Mouse (Mus musculus) adrenal gland, postnatal 25 days (tissue): ENCODE results near the gene Gm8180. TPM values are rescaled to one million over a fixed set of nuclear protein-coding genes. Genes with fewer than 3 reads are reported as not detected.
A peak's percentile ranks its signal among the peaks of the same experiment; 100 is the strongest.
"Not testable (repeated sequence)": the region's sequence is repeated elsewhere in the genome, so short reads cannot be mapped to it uniquely, and the experiment has no call there.

ENCODE experiments used
- DNase-seq: peaks from one replicate; pipeline ENCODE4 v3.0.0; 2021; ENCODE audit warnings: mixed read lengths
- long read RNA-seq: library from polyadenylated mRNA; stranded (forward); transcript quantifications from one replicate; pipeline ENCODE4 v2.0.0, GENCODE M21; 2021
- total RNA-seq: library from RNA; stranded (reverse); gene quantifications from 2 replicates; pipeline ENCODE4 v1.2.3, GENCODE M21; 2021

Gene Gm8180
- total RNA-seq, result not detected in 2 replicates
- long read RNA-seq, result 0 reads

GRCm38 (mm10) chr14:43784645-43785044, at the start of gene Gm8180:
Gm8180 (minus strand) TSS chr14:43784745.
- DNase-seq, result not testable (repeated sequence)

- not testable (repeated sequence) for DNase-seq
These were observed 45.8 kb upstream of the Gm8180 start for GRCm38 (mm10) chr14:43830385-43830784.

GRCm38 (mm10) chr14:43824176-43824575, 39.6 kb upstream of the Gm8180 start:
- DNase-seq, result not testable (repeated sequence)

GRCm38 (mm10) chr14:43821869-43822268, 37.3 kb upstream of the Gm8180 start:
- DNase-seq, result not testable (repeated sequence)

- peak; percentile 29 for DNase-seq
These were observed 27.9 kb upstream of the Gm8180 start for GRCm38 (mm10) chr14:43812458-43812857.

GRCm38 (mm10) chr14:43808142-43808541, 23.6 kb upstream of the Gm8180 start:
- not testable (repeated sequence) for DNase-seq

- DNase-seq, result not testable (repeated sequence)
These were observed 19.9 kb upstream of the Gm8180 start for GRCm38 (mm10) chr14:43804435-43804834.

- DNase-seq, result peak; percentile 10
These were observed 12.4 kb upstream of the Gm8180 start for GRCm38 (mm10) chr14:43796905-43797470.

- DNase-seq, result no peak
These were observed 11.7 kb upstream of the Gm8180 start for GRCm38 (mm10) chr14:43796069-43796904.

GRCm38 (mm10) chr14:43793811-43794210, 9.3 kb upstream of the Gm8180 start:
- not testable (repeated sequence) for DNase-seq

- not testable (repeated sequence) for DNase-seq
These were observed 37.0 kb downstream of the Gm8180 start, which contains the start of gene Gm6526 for GRCm38 (mm10) chr14:43747566-43747965. Gm6526 (plus strand) TSS chr14:43747866.

Other genes starting within 250 kb of the Gm8180 start
- not detected in 2 replicates for gene Gm5799, start 241.2 kb downstream of the Gm8180 start, total RNA-seq
- not detected in 2 replicates for gene Gm17654, start 205.6 kb downstream of the Gm8180 start, total RNA-seq
- not detected in 2 replicates for gene Gm10375, start 176.7 kb downstream of the Gm8180 start, total RNA-seq
- gene Gm8165, start 107.5 kb downstream of the Gm8180 start, total RNA-seq, result not detected in 2 replicates
- gene Gm7324, start 86.9 kb downstream of the Gm8180 start, total RNA-seq, result 1.00 and 1.5 TPM in 2 replicates
- not detected in 2 replicates for gene Gm16506, start 57.3 kb downstream of the Gm8180 start, total RNA-seq
- gene Gm6526, start 36.9 kb downstream of the Gm8180 start, total RNA-seq, result not detected in 2 replicates
- gene Ear1, start 90.8 kb upstream of the Gm8180 start, total RNA-seq, result not detected in 2 replicates
- not detected in 2 replicates for gene Ear10, start 138.8 kb upstream of the Gm8180 start, total RNA-seq
- 7.6 and 10.1 TPM in 2 replicates for gene Gm8113, start 140.6 kb upstream of the Gm8180 start, total RNA-seq
- gene Ang5, start 172.3 kb upstream of the Gm8180 start, total RNA-seq, result not detected in 2 replicates
- gene Ang6, start 217.5 kb upstream of the Gm8180 start, total RNA-seq, result not detected in 2 replicates